Mouse (Mus musculus) lung, postnatal 25 days (tissue): ENCODE data around the gene Adamts8.

Experiments used
- DNase-seq: peaks from one replicate; pipeline ENCODE4 v3.0.0; 2022; ENCODE audit warnings: low spot score

The Adamts8 gene

DNA sequence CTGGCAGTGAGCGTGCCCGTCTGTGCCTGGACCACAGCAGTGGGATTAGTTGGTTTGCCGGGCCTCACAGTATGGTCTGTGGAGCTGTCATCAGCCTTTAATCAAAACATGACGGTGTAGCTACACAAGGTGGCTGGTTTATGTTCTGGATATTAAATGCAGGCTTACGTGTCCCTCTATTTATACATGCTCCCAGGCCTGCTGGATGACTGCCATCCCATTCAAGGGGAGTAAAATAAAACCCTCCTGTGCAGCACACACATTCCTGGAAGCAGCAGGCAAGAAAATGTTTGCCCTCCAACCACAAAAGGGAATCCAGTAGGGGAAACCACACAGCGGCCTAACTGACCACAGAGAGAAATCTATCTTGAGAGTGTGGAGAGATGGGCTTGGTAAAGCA lies 43.4 kb downstream of the Adamts8 start:
- no peak for DNase-seq

DNA sequence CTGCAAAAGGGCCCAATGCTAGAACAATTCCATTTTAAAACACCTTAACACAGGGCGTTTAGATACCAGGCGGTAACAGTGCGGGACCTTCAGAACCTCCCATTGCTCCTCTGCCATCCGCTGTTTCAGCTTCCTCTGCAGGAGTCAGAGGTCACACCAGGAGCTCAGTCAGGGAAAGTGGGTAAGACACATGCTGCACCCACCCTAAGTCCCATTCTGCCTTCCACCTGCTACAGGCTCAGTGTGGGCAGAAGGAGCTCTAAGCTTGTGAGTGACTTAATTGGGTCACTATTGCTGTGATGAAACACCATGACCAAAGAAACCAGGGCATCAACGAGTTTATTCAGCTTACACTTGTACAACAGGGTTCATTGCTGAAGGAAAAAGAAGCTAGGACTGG lies 50.7 kb downstream of the Adamts8 start:
- no peak for DNase-seq

DNA sequence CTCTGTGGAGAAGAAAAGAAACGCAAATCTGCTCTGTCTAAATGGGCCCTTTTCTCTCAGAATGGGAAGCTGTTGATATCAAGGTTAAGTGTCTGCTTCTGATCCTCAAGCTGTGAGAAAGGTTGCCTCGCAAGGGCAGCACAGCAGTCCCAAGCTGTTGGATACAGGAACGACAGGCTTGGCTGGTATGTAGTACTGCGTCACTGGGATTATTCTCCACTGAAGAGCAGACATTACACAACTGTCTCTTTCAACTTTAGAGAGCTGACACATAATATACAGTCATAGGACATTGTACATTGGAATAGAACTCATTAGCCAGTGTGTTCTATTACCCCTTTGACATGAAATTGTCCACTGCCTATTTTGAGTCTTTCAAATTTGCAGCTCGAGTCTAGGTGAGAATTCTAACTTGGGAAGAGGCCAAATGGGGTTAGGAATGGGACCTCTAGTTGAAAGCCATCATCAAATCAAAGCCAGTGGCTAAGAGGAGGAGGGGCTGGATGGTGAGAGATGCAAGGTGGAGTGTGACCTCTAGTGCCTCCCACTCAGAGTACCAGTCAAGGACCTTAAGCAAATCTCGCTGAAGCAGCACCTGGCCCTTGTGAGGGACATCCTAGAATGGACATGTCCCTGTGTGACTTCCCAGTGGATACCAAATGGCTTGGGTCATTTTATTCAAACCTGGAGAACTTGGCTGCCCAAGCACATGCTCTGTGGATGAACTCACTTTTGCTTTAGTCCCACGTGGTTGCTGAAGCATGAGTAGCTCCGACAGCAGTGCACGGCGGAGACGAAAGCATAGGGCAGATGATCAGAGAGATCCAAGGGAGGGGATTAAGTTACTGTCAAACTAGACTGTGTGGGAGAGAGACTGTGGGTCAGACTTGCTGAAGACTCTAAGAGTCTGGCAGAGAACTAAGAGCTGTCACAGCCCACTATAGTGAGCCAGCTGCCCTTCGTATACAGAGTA lies 54.5 kb downstream of the Adamts8 start:
- peak; percentile 6 for DNase-seq

DNA sequence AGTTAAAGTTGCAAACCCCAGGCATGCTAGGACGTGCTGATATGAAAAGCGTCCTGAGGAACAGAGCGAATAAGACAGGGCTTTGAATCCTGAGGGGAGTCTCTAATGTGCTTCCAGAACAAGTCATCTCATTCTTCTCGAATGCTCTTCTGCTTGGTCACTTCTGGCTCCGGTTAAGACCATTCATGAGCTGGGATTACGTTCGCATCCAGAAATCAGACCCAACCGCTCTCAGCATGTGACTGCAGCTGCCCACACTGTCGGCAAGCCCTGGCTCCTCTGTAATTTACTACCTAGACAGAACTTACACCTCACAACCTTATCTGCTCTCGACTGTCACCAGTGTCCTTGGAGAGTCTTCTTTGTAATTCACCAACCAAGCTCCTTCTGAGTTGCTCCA lies 58.3 kb downstream of the Adamts8 start:
- DNase-seq: no peak

DNA sequence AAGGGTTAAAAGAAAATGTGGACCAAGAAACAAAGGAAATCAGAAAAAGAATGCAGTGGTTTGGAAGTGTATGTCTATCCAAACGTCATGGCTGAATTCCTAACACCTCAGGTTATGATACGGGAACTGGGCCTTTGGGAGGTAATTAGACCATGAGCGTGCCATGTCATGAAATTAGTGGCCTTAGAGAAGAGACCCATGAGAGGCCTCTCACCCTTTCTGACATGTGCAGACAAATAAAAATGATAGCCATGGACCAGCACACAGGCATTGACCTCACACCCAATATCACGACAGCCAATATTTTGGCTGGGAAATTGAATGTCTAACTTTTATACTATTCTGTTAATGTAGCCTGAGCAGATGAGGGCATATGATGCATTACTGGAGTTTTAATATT lies 60.2 kb downstream of the Adamts8 start:
- DNase-seq: no peak

DNA sequence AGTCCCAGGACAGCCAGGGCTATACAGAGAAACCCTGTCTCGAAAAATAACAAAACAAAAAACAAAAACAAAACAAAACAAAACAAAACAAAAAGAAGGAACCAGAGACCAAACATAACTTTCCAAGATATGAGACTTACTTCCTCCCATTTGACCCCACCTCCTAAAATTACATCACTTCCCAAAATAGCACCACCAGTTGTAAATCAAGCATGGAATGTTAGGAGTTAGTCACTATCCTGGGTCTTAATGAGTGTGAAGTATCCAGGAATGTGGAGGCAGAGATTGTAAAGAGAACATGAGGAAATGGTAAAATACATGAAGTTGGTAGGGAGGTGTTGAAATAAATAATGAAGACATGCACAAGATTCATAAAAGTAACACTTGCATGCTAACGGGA lies 67.0 kb downstream of the Adamts8 start:
- DNase-seq: no peak

DNA sequence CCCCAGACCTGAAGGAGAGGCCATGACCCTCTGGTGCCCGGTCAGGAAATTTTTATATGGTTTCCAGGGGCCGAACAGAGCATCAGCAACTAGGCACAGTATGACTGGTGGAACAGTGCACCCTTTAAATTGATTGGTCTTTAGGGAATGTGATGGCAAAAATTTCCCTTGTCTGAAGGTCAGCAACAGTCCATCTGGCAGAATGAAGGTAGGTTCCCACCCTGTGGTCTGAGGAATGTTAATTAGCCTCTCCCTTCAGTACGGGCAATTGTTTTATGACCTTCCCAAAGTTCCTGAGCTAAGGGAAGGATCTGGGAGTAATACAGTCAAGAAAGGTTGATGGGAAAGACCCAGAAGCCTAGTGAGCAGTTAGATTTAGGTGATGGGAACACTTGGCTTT lies 67.7 kb downstream of the Adamts8 start:
- DNase-seq: no peak

DNA sequence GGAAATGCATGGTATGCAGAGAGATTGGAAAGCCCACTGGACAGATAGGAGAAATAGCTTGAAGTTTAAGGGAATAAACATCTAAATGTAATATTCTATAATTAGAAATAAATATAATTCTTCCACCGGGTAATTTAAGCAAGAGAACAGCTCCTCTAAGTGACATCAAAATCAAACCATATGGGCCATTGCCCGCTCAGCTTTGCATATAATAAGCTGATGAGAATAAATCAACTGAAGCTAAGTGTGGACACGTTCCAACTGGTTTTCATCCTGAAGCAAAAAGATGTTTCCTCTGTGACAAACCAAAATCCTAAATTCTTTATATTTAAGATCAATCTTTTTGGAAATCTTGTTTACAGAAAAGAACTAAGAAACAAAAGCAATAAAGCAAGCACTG lies 68.4 kb downstream of the Adamts8 start:
- no peak for DNase-seq

DNA sequence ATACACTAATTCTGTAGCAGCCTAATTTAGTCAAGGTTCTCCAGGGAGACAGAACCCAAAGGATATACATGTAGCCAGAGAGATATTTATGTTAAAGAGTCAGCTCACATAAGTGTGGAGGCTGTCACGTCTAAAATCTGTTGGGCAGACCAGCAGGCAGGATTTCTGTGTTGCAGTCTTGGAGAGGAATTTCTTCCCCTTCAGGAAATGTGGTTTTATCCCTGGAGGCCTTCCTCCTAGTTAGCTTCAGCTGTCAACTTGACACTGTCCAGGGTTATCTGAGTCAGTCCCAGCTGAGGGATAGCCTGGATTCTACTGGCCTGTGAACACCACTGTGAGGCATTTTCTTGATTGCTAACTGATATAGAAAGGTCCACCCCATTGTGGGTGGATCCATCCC lies 69.2 kb downstream of the Adamts8 start:
- DNase-seq: no peak

DNA sequence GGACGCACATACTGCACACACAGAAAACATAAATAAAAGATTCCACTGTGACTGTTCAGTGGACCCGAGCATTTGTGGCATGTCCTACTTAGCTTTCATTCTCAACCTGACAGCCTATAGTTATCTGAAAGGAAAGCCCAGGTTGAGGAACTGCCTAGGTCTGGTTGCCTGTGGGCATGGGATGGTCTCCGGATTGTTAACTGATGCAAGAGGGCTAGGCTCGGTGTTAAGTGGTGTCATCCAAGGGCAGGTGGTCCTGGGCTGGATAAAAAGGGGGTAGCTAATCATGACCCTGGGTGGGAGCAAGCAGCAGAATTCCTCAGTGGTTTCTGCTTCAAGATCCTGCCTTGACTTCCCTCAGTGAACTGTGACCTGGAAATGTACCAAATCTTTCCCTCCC lies 70.3 kb downstream of the Adamts8 start:
- no peak for DNase-seq

DNA sequence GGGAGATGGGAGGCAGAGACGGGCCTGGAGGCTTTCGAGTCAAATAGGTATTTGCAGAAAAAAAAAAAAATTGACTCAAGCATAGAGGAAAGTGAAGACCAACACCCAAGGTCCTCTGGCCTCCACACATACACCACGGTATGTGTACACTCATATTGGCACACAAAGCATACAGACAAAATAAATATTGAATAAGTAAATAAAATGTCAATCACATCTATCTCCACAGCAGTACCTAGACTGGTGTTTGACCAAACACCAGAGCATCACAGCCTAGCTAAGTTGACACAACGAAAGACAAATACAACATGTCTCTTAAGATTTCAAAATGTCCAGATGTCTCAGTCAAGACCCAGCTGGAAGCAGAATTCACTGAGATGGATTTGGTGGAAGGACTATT lies 71.1 kb downstream of the Adamts8 start:
- no peak for DNase-seq
